Mouse (Mus musculus): ENCODE results near the gene Arap2.

DNA sequence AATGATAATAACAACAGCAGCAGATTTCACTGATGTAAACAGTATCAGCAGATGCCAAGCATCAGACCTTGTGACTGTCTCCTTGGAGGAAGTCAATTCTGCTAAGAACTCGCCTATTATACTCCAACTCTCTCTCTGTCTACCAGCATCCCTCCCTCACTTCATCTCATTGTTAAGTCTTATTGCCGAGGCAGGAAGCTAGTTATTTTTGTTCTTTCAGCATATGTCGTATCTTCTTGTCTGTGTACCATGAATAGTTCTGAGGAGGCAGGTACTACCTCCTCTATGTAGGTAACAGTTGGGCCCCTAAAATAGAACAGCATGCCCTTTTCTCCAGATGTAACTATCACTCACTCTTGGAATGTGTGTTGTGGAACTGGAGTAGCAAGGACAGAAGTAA, 13.0 kb downstream of the Arap2 start:
- TF ChIP-seq CTCF (IDR thresholded peaks at IDR 0.05; ENCODE audit: borderline replicate concordance, control insufficient read depth, extremely low read depth, insufficient read depth, low read length, poor library complexity) (no peak), POLR2A (IDR thresholded peaks at IDR 0.05; ENCODE audit: control insufficient read depth, extremely low read depth, insufficient read depth, low read length, poor library complexity) (no peak)

Data from thymus, adult 2 months (tissue).